Mouse (Mus musculus) liver, postnatal 0 days (tissue): Measurements from ENCODE around the gene Bfar. TPM values are rescaled to one million over a fixed set of nuclear protein-coding genes. Genes with fewer than 3 reads are reported as not detected.
"Not testable (repeated sequence)": the region's sequence is repeated elsewhere in the genome, so short reads cannot be mapped to it uniquely, and the experiment has no call there.

Experiments used
- ATAC-seq: fragments of 200-750 bp; cut with Nextera tagmentation; 2 replicates; pipeline ENCODE4 v1.8.0; 2017; ENCODE audit warnings: mild to moderate bottlenecking, moderate library complexity
- DNase-seq: peaks from one replicate; pipeline ENCODE4 v3.0.0-alpha.2; 2016
- H3K27ac ChIP-seq: fragments of 300-500 bp; sonication (generic); 2 replicates; pipeline ENCODE4 v1.5.1; 2014; ENCODE audit warnings: antibody characterized with exemption, moderate library complexity, mild to moderate bottlenecking, low read depth
- H3K27me3 ChIP-seq: fragments of 300-500 bp; sonication (generic); 2 replicates; pipeline ENCODE4 v1.6.1; 2014; ENCODE audit warnings: low read length, control low read depth, mixed read lengths; ENCODE audit not compliant: insufficient read depth
- H3K36me3 ChIP-seq: fragments of 300-500 bp; sonication (generic); replicated peaks from 2 replicates; pipeline ENCODE4 v1.6.1; 2014; ENCODE audit warnings: mild to moderate bottlenecking, control low read depth, low read length, moderate library complexity, mixed read lengths; ENCODE audit not compliant: insufficient read depth
- H3K4me1 ChIP-seq: fragments of 300-500 bp; sonication (generic); 2 replicates; pipeline ENCODE4 v1.6.1; 2014; ENCODE audit warnings: antibody characterized with exemption, mild to moderate bottlenecking, control low read depth; ENCODE audit not compliant: insufficient read depth
- H3K4me2 ChIP-seq: fragments of 300-500 bp; sonication (generic); 2 replicates; pipeline ENCODE4 v1.6.1; 2014; ENCODE audit warnings: low read depth, mild to moderate bottlenecking, low read length, moderate library complexity, mixed read lengths
- H3K4me3 ChIP-seq: fragments of 300-500 bp; sonication (generic); 2 replicates; pipeline ENCODE4 v1.5.1; 2014; ENCODE audit warnings: low read depth, low read length
- H3K9ac ChIP-seq: fragments of 300-500 bp; sonication (generic); replicated peaks from 2 replicates; pipeline ENCODE4 v1.6.1; 2014; ENCODE audit warnings: mild to moderate bottlenecking, moderate library complexity
- H3K9me3 ChIP-seq: fragments of 300-500 bp; sonication (generic); 2 replicates; pipeline ENCODE4 v1.6.1; 2016; ENCODE audit warnings: mild to moderate bottlenecking, control low read depth, low read length, mixed read lengths
- CTCF ChIP-seq: sonication (generic); IDR thresholded peaks from 2 replicates; pipeline ENCODE4 v1.5.1; 2016; ENCODE audit warnings: antibody characterized with exemption, low read depth
- EP300 ChIP-seq: IDR thresholded peaks from 2 replicates; pipeline ENCODE4 v1.6.1; 2016; ENCODE audit warnings: antibody characterized with exemption, low read depth, mild to moderate bottlenecking
- WGBS: fragments of 180-500 bp; shearing (Covaris S2); extraction: QIAGEN DNeasy Blood & Tissue Kit; methylation state at CpG from one replicate; pipeline ENCODE4 v1.1.7; 2014; ENCODE audit not compliant: insufficient replicate concordance; 5-methylcytosine and 5-hydroxymethylcytosine counted together
- polyA plus RNA-seq: library from polyadenylated mRNA; unstranded; fragments of >200 nt; fragmentation: Nextera tagmentation; extraction: Ambion mirVana; gene quantifications from 2 replicates; pipeline ENCODE4 v1.2.1, GENCODE M21; 2015

The Bfar gene
- polyA plus RNA-seq, 1 experiment from 2014 or later, result 23.1 TPM

- DNase-seq, result no peak
- 88% methylated on average over 3 of the region's 3 CpGs for WGBS
- Histone ChIP-seq H3K27ac (no peak overlapping the region), H3K27me3 (no peaks in the 10 kb centered on the region), H3K9ac (no peak overlapping the region), H3K9me3 (no peaks in the 10 kb centered on the region), H3K4me1 (no peaks in the 10 kb centered on the region), H3K36me3 (peaks cover 38% of the 10 kb centered on the region), H3K4me3 (no peak overlapping the region), H3K4me2 (no peak overlapping the region)
- TF ChIP-seq CTCF (no peak), EP300 (no peak)
- ATAC-seq, result no peak
Observed at GRCm38 (mm10) chr16:13658886-13659285, 12.8 kb upstream of the Bfar start.

GRCm38 (mm10) chr16:13660736-13661135, 10.9 kb upstream of the Bfar start:
- Histone ChIP-seq H3K4me3 (no peak overlapping the region), H3K27ac (no peak overlapping the region), H3K4me1 (no peaks in the 10 kb centered on the region), H3K27me3 (no peaks in the 10 kb centered on the region), H3K9me3 (no peaks in the 10 kb centered on the region), H3K9ac (no peak overlapping the region), H3K36me3 (peaks cover 25% of the 10 kb centered on the region), H3K4me2 (no peak overlapping the region)
- DNase-seq, result no peak
- ATAC-seq, result no peak
- WGBS, result 87% methylated on average over 9 of the region's 9 CpGs
- TF ChIP-seq CTCF (no peak), EP300 (no peak)

DNA sequence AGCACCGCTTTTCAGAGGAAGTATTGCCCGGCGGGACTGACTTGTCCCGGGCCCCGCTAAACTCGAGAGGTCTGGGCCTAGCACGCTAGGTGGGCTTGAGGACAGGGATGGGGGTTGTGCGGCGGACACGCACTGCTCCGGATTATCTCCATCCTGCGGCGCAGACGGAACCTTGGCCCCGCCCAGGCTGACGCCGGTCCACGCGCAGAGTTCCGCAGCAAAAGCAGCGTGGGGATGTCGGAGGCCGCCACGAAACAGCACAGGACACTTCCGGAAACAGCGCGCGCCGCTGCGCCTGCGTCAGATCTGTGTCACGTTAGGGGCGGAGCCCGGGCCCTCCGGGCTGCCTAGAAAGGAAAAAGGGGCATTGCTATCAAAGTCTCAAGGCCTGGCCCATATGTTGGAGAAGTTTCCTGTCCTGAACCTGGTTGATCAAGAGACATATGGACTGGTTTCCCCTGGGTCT, 3.7 kb upstream of the Bfar start, which contains the start of gene Parn:
Parn (minus strand) TSS at position 293 of the 466 bp plus-strand sequence.
- TF ChIP-seq CTCF (no peak), EP300 (no peak)
- 1% methylated on average over 35 of the region's 35 CpGs for WGBS
- no peaks in the 10 kb centered on the region for H3K27me3 ChIP-seq
- H3K36me3 ChIP-seq, result peaks cover 7% of the 10 kb centered on the region
- H3K4me2 ChIP-seq, result peak within 1 kb of the TSS; percentile 83
- H3K4me3 ChIP-seq, result peak within 1 kb of the TSS; percentile 62
- H3K27ac ChIP-seq, result peak within 1 kb of the TSS; percentile 59
- H3K9ac ChIP-seq, result peak within 1 kb of the TSS; percentile 65
- peak; percentile 62 for ATAC-seq
- peak; percentile 94 for DNase-seq
- H3K4me1 ChIP-seq, result peaks cover 21% of the 10 kb centered on the region
- no peaks in the 10 kb centered on the region for H3K9me3 ChIP-seq

- H3K9ac ChIP-seq, result no peak overlapping the region
- H3K4me1 ChIP-seq, result peaks cover 26% of the 10 kb centered on the region
- H3K4me3 ChIP-seq, result peak overlapping the region; percentile 62
- 0 out of 2 replicates have a peak, but pooled peaks cover under 1% of the 10 kb centered on the region for H3K36me3 ChIP-seq
- no peaks in the 10 kb centered on the region for H3K27me3 ChIP-seq
- peak overlapping the region; percentile 83 for H3K4me2 ChIP-seq
- WGBS, result 71% methylated on average over 10 of the region's 10 CpGs
- peak overlapping the region; percentile 59 for H3K27ac ChIP-seq
- no peaks in the 10 kb centered on the region for H3K9me3 ChIP-seq
- TF ChIP-seq EP300 (no peak), CTCF (no peak)
- DNase-seq (no peak), ATAC-seq (no peak)
Observed at GRCm38 (mm10) chr16:13668402-13669108, 3.1 kb upstream of the Bfar start.

DNA sequence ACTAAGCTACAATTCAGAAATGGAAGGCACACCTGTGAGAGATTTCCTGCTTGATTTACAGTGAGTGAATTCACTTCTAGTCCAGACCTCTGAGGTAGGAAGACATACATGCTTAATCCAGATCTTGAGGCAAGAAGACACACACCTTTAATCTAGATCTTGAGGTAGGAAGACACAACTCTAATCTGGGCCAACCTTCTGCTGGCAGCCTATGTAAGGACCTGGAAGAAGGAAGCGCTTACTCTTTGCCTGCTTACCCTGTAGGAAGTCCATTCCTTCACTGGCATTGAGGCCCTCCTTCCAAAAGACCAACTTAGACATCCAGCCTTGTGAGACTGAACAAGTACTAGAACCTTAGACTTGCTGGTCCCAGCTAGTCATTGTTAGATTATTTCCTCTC, 2.4 kb upstream of the Bfar start:
- H3K4me2 ChIP-seq, result no peak overlapping the region
- no peaks in the 10 kb centered on the region for H3K36me3 ChIP-seq
- WGBS, result 100% methylated on average over 1 of the region's 1 CpGs
- no peaks in the 10 kb centered on the region for H3K27me3 ChIP-seq
- no peak overlapping the region for H3K27ac ChIP-seq
- no peak for TF ChIP-seq EP300
- TF ChIP-seq CTCF, result no peak
- peaks cover 28% of the 10 kb centered on the region for H3K4me1 ChIP-seq
- H3K9ac ChIP-seq, result no peak overlapping the region
- ATAC-seq (no peak), DNase-seq (no peak)
- no peak overlapping the region for H3K4me3 ChIP-seq
- no peaks in the 10 kb centered on the region for H3K9me3 ChIP-seq

GRCm38 (mm10) chr16:13670896-13671295, 762 bp upstream of the Bfar start:
- H3K9ac ChIP-seq, H3K9me3 ChIP-seq, H3K36me3 ChIP-seq, DNase-seq, ATAC-seq, H3K27me3 ChIP-seq: not testable (repeated sequence)
- Histone ChIP-seq H3K4me1 (peaks cover 28% of the 10 kb centered on the region), H3K27ac (peak overlapping the region; percentile 93), H3K4me2 (peak overlapping the region; percentile 73), H3K4me3 (peak overlapping the region; percentile 65)
- WGBS, result 56% methylated on average over 5 of the region's 5 CpGs
